Mouse (Mus musculus) cerebellum, adult 9-10 months (tissue): ENCODE results near the gene Nhp2.

Source experiments
- DNase-seq: peaks from one replicate; pipeline ENCODE4 v3.0.0; 2022

Gene Nhp2

DNA sequence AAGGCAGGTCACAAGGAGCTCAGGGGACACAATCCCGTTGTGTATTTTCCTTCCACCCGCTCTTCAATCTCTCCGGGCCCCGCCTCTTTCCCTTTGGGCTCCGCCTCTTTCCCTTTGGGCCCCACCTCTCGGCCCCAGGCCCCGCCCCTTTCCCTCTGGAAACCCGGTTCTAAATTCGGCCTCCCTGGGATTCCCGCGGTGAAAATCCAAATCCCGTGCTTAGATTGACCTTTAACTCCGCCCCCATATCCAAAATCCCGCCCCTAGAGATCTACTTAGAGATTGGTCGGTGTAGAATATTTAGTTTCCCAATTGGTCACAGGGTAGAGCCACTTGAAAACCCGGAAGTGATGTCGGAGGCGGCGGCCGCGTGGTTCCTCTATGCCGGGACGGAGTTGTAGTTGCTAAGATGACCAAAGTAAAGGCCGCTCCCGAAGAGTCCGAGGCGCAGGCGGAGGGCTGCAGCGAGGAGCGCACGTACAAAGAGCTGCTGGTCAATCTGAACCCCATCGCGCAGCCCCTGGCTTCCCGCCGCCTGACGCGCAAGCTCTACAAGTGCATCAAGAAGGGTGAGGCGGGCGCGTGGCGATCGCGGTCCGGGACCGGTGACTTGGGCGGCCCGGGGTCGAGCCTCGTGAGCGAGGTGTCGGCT, at the start of gene Nhp2:
Gene Nhp2 (plus strand): TSS at position 327 of the 652 bp plus-strand sequence.
- peak; percentile 98 for DNase-seq

DNA sequence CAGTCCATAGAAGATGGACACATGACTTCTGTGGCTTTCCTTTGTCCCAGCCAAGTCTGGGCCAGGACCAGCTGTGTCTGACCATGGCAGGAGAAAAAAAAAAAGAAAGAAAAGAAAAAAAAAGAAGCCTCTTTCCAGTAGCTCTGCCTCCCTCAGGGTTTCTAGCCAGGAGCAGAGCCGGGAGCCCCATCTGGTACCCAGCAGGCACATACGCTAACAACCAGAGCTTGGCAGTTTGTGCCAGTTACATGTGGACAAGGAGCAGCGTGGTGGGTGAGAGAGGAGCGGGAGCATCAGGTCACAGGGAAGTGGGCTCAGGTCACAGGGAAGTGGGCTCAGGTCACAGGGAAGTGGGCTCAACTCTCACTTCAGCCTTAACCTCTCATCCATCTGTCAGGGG, 43.1 kb upstream of the Nhp2 start:
- DNase-seq = no peak

DNA sequence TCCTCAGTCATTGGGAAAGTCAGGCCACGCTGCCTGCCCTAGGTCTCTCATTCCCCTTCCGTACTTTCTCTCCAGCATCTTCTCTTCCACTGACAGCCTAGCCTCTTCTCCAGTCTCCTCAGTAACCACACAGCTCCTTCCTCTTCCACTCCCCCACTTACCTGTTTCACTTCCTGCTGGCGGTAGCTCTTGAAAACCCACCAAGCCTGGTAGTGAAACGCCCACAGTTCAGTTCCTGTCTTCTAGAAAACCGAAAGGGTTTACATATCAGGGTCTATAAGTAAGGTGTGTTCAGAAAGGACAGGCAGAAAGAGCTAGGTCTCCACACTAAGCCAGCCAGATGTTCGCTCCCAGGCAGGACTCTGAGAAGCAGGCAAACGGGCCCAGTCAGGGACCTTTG, 41.9 kb upstream of the Nhp2 start:
- no peak for DNase-seq

DNA sequence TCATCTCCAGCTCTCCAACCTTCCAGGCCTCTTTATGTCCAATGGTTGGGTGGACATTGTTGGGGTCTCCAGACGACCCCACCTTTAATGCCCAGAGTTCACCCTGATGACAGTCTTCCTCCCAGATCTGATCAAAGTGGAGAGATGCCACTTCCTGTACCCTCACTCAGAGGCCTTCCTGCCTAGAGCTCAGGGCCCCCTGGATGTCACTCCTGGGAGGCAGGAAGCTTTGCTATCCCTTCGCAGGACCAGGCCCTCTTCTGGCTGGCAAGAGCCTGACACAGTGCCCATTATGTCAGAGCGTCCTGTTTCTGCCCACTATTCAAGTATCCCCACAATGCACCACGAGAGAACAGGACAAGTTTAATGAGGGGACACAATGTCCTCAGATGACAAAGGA, 40.5 kb upstream of the Nhp2 start:
- DNase-seq = no peak

DNA sequence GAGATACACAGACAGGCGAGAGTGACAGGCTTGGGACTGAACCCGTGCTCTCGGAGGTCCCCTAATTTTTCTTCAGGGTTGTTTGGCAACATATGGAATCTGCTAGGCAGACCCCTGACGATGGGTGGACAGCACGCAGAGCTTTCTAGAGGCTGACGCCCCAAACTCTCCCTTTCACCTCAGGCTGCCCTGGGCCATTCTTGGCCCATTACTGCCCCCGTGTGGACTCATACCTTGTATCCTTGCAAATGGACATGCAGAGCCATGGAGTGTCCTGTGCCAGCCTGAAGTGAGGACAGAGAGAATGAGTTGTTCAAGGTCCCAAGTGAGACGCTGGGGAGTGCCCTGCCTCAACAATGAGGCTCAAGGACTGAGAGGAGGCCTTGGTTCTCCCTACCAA, 36.8 kb upstream of the Nhp2 start:
- DNase-seq = peak; percentile 77

DNA sequence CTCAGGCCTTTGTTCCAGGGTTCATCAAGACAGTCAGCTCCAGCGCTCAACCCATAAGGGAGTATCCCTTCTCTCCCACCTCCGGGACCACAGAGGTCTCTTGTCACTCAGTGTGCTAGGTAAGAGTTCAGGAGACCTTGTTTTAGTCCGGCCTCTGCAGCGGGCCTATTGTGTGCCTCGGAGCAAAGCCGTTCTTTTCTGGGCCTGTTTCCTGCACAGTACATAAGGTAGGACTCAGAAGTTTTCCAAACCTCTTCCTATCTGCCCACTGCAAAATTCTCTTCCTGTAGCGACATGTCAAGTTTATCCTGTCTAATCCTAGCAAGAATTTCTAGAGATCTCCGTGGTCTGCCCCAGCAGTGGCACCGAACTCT, 35.5 kb upstream of the Nhp2 start:
- DNase-seq = no peak

DNA sequence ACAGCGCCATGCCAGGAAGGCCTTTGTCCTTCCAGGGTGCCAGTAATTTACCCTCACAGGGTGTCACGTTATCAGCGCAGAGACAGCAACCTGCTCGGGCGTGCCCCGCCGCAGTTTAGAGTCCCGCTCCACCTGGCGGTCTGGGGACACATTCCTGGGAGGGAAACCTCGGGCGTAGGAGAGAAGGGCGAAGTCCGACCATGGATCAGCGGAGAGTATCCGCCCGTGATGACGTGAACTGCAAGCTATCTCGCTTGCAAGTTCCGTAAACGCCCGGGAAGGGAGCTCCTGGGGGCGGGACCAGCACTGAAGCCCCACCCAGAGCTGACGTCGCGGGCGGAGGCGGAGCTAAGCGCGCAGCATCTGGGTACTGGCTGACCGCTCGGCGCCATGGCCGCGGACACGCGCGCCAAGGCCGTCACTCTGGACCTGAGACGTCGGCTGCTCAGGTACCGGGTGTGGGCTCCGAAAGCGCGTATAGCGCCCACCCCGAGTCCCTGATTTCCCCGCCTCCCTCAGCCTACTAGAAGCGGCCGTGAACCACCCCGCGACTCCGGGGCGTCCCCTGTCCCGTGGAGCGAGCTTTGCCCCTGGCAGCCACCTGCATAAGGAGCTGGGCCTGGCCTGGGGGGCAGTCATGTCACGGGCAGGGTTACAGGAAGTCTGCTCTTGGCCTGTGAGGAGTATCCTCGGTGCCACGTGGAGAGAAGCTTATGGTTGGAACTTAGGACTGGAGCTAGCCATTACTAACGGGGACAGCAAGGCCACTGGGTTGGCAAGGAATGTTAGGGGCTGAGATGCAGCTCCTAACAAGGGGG, 34.9 kb upstream of the Nhp2 start, which contains the start of gene Phykpl:
Gene Phykpl (plus strand): TSS at position 327 of the 818 bp plus-strand sequence.
- peak; percentile 98 for DNase-seq

DNA sequence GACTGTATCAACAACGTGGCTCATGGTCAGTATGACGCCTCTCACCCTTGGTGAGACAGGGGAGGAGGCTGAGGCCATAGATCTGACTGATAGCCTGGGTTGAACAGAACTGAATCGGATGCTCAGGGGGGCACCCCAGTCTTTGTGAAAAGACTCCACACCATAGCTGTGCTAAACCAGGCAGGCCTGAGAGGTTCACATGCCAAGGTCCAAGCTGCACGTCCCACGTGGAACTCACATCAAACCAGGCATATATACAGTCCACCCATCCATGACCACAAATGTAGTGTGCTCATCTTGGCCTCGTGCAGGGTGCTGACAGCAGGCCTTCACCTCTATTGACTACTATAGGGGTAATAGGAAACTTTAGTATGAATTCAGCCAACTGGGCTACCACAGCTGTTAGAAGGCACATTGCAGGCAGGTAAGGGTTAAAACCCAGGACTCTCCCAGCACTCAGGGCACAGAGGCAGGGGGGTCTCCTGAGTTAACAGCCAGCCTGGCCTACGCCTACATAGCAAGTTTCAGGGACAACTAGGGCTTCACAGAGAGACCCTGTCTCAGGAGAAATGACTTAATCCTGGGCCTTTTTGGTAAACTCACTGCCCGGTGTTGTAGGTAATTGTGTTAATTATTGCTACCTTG, 33.8 kb upstream of the Nhp2 start:
- peak; percentile 34 for DNase-seq

DNA sequence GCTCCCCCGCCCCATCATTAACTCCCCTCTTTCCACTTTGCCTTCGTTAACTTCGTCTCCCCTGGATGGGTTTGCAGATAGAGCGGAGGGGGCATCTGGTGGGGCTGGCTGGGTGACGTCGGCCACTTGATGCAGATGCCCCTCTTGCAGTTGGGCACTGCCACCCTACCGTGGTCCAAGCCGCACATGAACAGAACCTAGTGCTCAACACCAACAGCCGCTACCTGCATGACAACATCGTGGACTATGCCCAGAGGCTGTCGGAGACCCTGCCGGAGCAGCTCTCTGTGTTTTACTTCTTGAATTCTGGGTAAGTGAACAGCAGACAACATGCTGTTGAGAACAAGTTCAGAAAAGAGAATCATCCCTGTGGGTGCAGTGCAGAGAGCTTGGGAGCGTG, 33.1 kb upstream of the Nhp2 start:
- DNase-seq = peak; percentile 33

DNA sequence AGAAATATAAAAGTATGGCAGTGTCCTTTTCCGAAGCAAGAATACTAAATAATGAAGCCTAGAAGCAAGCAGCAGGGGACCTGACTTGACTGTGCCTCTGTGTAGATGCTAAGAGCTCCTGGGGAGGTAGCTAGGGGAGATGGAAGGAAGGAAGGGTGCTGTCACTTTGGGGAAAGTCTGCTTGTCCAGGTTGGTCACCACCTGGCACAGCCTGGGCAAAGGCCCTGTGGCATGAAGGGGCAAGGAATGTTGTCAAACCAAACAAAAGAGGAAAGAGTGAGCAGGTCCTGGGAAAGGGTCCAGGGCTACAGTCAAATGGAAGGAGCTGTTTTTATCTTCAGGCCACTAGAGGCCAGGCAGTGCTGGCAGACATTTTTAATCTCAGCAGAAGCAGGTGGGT, 32.5 kb upstream of the Nhp2 start:
- DNase-seq = peak; percentile 22

DNA sequence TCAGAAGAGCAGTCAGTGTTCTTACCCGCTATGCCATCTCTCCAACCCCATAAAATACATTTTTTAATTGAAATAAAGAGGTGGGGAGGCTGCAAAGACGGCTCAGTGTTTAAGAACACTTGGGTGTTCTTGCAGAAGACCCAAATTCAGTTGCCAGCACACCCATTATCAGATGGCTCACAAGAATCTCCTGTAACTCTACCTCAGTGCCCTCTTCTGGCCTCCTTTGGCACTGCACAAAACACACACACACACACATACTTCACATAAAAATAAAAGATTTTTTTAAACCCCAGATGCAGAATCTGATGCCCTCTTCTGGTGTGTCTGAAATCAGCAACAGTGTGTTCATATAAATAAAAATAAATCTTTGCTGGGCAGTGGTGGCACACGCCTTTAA, 30.7 kb upstream of the Nhp2 start:
- peak; percentile 20 for DNase-seq

DNA sequence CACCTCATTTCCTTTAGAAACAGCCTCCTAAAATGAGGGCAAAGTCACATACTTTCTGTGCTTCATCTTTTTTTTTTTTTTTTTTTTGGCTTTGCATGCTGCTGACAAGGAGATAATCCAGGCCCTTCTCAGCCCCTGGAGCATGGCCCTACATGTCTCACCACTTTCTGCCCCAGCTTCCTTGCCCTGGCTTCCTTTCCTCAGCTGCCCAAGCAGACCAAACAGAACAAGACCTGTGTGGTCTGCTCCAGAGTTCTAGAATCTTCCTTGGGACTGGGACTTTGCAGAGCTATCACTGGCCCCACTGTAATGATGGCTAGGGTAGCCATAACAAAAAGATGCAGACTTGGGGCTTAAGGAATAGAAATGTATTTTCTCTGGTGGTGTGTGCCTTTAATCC, 29.5 kb upstream of the Nhp2 start:
- no peak for DNase-seq

DNA sequence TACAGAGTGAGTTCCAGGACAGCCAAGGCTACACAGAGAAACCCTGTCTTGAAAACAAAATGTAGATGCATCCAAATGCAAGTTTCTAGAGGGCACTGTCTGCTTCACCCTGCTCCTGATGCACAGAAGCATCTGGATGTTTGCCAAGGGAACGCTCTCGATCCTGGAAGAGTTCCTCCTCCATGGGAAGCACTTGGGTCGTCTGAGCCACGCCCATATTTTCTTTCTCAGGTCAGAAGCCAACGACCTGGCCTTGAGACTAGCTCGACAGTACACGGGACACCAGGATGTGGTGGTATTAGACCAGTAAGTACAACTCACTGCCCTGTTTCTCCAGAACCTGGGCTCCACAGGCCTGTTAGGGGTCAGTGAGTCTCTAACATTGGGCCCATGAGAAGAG, 28.4 kb upstream of the Nhp2 start:
- no peak for DNase-seq

DNA sequence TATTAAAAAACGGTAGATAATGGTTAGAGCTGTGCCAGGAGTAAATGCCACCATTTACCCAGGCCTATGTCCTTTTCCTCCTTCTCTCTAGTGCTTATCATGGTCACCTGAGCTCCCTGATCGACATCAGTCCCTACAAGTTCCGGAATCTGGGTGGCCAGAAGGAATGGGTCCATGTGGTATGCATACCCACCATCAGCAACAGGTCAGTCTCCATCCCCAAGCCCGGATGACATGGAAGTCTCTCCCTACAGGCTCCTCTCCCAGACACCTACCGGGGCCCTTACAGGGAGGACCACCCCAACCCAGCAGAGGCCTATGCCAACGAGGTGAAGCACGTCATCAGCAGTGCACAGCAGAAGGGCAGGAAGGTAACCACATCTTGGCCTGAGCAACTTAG, 27.6 kb upstream of the Nhp2 start:
- DNase-seq = no peak

DNA sequence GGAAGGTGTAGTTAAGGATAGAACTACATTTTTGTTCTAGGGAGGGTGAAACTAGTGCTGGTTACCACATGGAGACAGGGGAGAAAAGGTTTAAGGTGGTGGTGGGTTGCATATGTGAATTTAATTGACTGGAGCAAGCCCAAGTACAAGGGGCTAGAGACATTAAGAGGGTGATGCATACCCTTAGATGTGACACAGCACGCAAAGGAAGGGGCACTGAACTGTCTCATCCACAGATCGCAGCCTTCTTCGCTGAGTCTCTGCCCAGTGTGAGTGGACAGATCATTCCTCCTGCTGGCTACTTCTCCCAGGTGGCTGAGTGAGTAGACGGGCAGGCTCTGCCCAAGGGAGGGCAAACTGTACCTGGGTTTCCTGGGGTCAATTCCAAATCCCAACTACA, 26.2 kb upstream of the Nhp2 start:
- DNase-seq = no peak

DNA sequence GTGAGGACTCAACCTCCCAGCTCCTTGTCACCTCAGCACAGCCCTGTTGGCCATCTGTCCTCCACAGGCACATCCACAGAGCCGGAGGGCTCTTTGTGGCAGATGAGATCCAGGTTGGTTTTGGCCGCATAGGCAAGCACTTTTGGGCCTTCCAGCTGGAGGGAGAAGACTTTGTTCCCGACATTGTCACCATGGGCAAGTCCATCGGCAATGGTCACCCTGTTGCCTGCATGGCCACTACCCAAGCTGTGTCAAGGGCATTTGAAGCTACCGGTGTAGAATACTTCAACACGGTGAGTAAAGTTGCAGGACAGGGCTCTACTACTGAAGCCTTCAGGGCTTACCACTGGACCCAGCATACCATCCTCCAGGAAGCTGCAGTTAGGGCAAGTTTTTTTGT, 25.7 kb upstream of the Nhp2 start:
- DNase-seq = no peak

DNA sequence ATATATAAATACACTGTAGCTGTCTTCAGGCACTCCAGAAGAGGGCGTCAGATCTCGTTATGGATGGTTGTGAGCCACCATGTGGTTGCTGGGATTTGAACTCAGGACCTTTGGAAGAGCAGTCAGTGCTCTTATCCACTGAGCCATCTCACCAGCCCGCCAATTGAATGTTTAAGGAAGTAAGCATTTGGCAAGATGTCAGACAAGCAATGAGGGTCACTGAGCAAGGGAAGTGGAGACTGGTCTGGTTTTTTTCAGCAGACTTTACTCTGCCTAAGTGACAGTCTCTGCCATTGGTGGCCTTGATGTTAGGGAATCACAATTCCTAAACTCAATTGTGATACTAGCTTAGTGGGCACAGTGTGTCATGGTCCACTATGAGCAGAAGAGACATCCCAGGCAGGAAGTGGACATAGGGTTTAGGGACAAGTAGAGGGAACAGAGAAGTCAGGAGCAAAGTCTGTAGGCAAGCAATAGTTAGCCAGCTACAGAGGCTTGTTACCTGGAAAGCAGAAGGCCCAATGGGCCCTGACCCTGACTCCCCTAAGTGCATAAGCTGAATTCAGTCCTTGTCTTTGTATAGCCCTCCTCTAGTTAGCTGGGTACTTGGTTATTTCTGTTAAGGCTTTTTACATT, 24.7 kb upstream of the Nhp2 start:
- no peak for DNase-seq

DNA sequence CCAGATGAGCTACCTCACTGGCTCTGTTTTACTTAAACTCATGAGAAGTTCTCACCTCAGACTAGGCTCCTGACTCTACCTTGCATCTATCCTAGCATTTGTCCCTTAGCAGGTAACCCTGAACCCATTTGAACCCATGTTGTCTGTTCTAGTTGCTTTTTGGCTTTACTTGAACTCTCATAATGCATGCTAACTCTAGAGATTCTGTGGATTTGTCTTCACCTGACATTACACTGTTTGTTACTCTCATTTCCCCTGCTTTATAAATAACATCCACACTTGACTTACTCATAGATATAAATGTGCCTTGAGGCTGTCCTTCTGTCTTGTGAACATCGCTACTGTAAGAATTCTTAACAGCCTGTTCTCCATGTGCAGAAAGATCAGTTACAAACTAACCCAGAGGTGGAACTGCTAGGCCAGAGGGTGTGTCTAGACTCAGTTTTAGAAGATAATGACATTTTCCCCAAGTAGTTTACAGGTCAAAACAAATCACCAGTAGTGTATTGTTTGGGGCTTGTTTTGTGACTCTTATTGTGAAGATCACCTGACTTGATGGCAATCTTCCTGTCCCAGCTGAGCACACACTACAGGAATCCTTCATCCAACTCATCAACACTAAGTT, 24.0 kb upstream of the Nhp2 start:
- no peak for DNase-seq

DNA sequence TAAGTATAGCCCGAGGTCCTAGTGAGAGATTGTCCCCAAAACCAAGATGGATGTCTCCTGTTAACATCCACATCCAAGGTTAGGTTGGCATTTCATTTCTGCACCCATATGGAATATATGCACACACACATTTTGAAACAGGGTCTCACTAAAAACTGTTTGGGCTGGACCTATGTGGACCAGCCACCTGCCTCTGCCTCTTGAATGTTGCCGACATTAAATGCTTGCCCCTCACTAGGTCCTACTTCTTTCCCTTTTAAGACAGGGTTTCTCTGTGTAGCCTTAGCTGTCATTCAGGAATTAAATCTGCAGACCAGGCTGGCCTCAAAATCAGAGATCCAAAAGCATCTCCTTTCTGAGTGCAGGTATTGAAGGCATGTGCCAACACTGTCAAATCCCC, 22.0 kb upstream of the Nhp2 start:
- DNase-seq = no peak

DNA sequence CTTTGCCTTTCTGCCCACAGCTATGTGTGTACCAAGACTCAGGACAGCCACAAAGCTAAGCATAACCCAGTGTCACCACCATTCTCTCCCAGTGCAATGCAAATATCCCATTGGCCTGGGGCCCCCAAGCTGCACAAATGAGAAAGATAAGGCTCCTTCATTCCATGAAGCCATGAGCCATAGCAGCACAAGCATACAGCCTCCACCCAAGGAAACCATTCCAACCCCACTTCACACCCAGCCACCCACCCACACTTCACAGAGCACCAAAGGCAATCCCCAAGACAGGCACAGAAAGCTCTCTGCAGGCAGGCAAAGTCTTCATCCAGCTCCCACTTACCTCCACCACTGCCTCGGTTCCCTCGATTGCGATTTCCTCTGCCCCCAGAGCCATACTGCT, 17.3 kb upstream of the Nhp2 start:
- no peak for DNase-seq

DNA sequence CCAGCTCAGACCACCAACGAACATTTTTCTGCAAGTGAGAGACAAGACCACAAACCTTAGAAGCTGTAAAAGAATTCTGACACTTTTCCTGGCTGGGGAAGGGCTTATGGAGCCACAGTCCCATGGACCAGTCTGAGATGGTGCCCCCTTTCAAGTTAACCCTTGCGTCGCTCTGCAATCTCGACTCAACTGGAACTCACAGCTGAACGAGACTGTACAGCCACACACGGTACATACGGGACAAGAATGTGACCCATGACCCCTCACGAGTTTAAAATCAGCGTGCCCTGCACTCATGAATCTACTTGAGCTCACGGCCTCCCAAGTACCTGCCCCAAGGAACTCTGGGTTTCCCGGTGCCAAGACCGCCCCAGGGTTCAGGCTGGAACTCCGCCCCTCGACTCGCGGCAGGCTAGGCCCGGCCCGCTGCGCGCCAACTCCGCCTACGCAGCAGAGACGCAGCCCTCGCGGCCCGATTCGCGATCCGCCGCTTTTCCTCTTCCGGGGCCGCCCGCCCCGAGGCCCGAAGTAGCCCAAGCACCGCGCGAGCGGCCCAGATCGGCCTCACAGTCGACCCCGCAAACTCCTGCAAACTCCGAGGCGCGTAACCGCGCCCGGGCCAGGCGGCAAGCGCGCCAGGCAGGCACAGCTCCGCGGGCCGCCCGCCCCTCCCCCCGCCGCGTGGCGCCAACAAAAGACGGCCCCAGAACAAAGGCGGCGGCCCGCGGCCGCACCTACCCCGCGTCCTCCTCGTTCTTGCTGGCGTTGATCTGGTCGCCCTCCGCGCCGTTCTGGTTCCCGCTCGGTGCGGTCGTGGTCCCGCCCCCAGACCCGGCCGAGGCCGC, 13.7 kb upstream of the Nhp2 start:
- DNase-seq = peak; percentile 76

DNA sequence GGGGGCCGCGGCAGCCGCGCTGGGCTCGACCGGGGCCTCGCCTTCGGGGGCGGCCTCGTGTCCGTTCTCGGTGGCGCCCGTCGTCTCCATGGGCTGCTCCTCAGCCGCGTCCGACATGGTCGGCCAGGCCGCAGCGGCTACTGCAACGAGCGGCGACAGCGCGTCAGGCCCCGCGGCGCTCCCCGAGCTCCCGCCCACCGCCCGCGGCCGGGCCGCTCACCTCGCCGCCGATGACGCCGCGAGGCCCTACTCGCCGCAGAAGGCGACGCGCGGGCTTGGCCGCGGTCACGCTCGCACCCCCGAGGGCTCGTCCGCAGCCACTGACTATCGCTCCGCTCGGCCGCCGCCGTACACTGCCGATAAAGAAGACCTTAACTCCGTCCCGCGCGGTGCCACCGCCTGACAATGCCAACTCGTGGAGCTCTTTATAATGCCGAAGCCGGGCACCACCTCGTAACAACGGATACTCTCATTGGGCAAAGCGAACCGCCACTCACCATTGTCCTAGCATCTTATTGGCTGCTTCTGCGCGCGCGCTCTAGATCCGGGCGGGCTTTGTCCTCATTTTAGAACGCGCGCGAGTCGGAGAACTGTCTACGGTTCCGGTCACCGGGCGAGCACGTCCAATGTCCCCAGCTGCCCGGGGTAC, 13.0 kb upstream of the Nhp2 start, which contains the start of gene Hnrnpab:
Gene Hnrnpab (minus strand): TSS at position 401 of the 649 bp plus-strand sequence.
- DNase-seq = peak; percentile 99
